Mouse (Mus musculus) kidney, adult 10 weeks (tissue): ENCODE measurements around the gene Gphb5. TPM values are rescaled to one million over a fixed set of nuclear protein-coding genes. Genes with fewer than 3 reads are reported as not detected.

ENCODE experiments used
- polyA plus RNA-seq: library from polyadenylated mRNA; stranded (reverse); fragments of 350-450 nt; fragmentation: Illumina TruSeq; extraction: RNeasy Lipid Tissue Mini Kit (QIAGEN cat#74804); gene quantifications from one replicate; pipeline ENCODE4 v1.2.3, GENCODE M21; 2014; ENCODE audit warnings: low read depth, low replicate concordance

Gphb5 gene
- polyA plus RNA-seq: not detected

DNA sequence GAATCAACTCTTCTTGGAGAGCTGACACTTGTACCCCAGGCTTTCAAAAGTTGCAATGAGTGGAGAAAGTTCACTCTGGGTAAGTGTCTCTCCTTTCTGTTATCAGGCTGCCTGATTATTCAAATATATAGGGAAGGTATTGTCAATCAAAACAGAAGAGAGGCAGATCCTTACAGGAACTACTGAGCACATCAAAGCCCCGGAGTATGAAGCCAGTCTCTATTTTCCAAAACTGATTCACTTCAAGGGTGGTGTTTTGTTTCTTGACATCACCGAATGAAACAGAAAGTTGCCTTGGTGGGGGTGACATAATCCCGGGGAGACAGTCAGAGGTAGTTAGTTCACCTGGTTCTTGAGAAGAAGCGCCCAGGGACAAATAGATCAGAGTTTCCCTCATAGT, at the start of gene Gphb5:
Gphb5 (minus strand) TSS at position 101 of the 400 bp plus-strand sequence.

Other genes with a start within 250 kb of the Gphb5 start
- gene Kcnh5, start 239.4 kb downstream of the Gphb5 start, polyA plus RNA-seq: 0.49 TPM
- 15.7 TPM for gene Rhoj, start 108.5 kb downstream of the Gphb5 start, polyA plus RNA-seq
- gene Ppp2r5e, start 179.5 kb upstream of the Gphb5 start, polyA plus RNA-seq: 109 TPM